Mouse (Mus musculus) B cell, adult 2 months (primary cell): ENCODE results near the gene Tnfaip3.

Experiments
- DNase-seq, 2 experiments: peaks; one replicate each; pipeline ENCODE4 v3.0.0; 2022

The Tnfaip3 gene

DNA sequence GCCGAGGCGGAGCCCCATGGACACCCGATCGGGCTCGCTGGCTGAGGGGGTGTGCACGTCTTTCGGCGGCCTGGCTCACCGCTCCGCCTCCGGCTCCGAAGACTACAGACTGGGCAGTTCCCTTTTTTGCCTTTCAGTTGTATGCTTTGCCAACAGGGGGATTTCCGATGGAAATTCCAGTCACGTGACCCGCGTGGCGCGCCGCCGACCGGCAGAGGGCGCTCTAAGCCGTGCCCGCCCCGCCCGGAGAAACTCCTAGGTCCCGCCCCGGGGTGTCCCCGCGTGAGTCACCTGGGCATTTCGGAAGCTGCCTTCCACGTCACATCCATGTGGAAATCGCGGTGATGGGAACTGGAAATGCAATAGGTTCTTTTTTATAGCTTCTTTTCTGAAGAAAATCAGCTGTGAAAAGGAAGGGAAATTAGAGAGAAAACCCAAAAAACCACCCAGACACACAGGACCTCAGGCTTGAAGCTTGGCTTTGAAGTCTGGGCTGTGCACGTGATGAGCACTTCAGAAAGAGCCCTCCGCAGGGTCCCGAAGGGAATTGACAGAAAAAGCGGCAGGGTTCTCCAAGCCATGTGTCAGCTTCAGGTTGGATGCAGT is at the start of gene Tnfaip3:
TSS of gene Tnfaip3 (minus strand) at position 401 of the 606 bp plus-strand sequence.
- peak; percentile 99 for DNase-seq

DNA sequence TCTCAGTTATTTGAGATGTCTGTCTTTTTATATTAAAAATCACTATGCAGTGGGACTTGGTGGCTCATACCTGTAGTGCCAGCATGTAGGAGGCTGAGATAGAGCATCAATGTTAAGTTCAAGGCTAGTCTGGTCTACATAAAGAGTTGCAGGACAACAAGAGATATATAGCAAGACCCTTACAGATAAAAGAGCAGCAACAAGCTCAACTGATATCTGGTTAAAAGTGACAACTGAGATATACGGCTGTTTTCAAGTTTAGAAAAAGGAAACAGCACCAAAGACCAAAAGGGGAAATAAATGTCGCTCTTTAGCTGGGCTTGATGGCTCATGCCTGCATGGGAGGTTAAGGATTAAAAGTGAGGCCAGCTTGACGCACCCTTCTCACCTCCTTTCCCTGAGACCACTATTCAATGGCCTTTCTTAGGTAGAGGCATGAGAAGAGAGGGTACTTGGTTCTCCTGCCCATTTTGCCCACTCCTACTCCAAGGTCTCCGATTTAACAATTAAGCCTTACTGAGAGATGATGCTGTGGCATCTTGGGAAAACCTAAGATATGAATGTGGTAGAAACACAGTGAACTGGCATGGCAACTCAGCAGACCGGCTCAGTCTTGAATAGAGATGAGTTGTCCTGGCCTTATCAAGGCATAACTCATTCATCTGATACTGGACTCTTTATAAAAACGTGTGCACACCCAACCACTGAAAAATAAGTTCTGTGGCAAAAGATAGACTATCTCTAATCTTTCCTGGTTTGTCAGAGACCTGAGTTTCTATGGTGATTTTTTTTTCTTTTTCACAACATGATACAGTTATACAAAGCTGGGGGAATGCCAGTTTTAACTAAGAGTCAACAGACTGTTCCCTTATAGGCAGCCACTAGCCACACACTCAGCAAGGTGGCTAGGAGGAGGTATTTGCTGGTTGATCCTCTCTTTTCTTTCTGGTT is 49.5 kb upstream of the Tnfaip3 start:
- DNase-seq, result peak; percentile 45 to 51

DNA sequence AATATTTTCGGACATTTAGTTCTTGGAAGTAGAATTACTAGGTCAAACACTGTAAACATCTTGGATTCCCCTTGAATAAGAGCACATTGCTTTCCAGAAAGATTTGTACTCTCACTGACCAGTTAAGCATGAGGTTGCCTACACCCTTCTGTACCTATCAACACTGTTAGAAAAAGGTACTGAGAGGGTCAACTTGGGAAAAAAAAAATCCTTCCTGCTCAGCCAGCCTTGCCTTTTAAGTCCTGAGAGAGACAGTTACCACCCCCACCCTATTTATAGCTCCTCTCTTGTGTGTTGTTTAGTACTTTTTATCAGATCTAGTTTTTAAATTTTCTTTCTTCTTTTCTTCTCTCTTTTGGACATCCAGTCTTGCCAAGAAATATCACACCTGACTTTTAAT is 48.2 kb upstream of the Tnfaip3 start:
- peak; percentile 16 to 18 for DNase-seq

DNA sequence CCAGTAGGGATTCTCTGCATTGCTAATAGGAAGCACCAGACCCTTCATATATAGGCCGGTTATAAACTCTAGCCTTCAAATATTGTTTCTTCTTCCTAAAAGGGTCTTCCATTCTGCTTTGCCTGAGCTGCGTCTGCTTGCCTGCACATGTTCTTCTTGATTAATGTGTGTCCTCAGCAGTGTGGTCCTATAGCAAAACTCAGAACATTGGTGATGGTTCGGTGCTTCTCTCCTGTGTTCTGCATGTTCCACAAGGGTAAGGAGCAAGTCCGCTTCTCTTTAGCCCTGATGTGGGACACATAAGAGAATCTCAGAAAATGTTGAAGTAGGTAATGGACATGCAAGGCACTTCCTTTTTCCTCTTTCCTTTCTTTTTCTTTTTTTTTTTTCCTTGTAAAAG is 47.8 kb upstream of the Tnfaip3 start:
- peak in 1 of 2 experiments; percentile 40 for DNase-seq

DNA sequence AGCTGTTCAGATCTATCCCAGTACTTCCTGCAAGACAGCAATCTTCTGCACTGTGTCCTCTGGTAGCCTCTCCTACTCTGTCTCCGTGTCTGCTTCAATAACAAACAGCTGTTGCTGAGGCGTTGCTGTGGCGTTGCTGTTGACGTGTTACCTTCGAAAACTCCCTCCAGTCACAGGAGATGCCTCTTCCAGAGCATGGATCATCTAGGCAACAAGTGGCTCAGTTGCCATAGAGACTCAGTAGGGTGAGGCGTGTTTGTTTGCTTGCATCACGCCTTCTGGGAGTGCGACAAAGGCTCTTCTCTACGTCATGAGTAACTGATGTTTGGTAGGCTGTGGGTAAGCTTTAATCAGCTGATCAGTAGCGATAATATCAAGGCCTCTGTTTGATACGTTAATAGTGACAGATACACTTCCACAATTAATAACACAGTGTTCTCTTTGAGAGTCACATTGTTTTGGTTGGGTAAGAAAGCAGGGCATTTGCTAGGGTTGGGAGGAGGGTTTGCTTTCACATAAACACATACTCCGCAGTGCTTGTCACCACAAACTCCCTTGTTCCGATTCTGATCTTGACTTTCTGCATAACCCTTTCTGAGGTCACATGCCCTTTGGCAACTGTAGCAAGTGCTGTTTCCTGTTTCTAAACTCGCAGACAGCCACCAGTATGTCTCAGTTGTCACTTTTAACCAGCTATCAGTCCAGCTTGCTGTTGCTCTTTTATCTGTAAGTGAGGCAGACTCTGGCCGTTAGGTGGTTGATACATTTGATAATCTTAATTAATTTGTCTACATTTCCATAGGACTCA is 46.8 kb upstream of the Tnfaip3 start:
- peak; percentile 78 to 84 for DNase-seq

DNA sequence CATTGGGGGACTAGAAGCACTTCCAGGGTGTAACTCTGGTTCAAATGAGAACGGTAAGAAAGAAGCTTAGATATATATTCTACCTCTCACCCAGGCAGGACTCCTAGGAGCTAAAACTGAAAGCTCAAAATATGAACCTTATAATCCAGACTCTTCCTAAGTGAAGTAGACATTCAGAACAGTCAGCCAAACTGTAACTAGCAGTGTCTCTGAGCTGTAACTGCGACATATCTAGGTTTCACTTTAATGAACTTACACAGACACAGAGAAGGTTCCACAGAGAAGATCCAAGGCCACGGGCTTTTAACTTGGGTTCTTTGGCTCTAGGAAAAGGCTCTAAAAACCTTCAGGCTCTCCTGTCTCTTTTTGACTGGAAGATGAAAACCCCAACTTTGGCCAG is 45.7 kb upstream of the Tnfaip3 start:
- DNase-seq, result no peak

DNA sequence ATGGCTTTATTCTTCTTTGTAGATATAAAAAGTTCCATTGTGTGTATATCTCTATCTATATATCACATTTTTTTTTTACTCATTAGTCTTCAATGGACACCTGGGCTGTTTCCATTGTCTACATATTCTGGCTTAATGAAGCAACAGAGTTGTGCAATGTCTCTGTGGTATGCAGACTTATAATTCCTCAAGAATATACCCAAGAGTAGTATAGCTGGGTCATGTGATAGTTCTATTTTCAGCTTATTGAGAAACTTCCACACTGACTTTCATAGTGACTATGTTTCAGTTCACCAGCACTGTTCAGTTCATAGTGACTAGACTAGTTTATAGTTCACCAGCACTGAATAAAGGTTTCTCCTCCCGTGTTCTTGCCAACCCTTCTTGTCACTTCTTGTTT is 38.1 kb upstream of the Tnfaip3 start:
- no peak for DNase-seq

DNA sequence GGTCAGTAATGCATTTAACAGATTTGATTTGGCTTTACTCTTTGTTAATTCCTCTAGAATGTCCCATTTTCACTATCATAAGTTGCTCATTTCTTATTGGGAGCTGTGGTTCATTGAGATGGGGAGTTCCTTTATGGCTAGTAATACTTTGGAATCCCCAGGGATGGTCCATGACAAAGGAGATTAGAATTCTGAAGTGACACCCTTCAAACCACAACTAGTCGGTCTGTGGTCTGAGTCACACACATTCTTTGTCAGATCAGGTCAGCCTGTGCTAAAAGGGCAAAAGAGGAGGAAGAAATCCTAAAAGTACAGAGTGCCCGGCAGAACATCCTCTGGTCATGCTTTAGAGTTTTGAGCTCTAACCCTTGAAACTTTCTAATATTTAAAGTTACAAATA is 30.5 kb upstream of the Tnfaip3 start:
- DNase-seq, result no peak

DNA sequence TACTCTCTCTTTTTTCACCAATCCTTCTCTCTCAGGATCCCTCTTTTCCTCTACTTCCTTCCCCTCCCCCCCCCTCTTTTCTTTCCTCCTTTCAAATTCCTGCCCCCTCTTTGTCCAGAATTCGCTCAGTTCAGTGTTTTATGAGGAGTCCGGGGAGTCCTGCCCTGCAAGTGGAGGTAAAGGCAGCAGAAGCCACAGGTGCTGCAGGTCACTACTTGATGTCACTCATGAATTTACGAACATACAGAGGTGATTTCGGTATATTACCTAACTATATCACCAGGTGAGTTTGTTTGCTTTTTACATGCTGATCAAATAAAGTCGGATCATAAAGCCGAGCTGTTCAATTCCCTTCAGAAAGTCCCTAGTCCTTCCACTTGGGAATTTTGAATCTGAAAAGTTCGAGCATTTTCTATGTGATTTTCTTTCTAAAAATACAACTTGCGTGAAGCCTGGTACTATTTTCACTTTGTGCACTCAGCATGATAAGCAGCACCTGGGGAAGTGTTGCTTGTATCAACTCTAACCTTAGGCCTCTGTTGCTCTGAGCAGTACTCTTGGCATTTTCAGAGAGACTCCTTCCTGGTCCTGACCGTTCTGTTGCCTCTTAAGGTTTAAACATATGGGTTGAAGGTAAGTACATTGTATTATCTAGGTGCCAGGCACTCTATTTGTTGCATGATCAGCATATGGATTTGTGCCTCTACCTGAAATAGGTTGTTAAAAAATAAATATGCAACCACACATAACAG is 29.5 kb upstream of the Tnfaip3 start:
- DNase-seq, result no peak

DNA sequence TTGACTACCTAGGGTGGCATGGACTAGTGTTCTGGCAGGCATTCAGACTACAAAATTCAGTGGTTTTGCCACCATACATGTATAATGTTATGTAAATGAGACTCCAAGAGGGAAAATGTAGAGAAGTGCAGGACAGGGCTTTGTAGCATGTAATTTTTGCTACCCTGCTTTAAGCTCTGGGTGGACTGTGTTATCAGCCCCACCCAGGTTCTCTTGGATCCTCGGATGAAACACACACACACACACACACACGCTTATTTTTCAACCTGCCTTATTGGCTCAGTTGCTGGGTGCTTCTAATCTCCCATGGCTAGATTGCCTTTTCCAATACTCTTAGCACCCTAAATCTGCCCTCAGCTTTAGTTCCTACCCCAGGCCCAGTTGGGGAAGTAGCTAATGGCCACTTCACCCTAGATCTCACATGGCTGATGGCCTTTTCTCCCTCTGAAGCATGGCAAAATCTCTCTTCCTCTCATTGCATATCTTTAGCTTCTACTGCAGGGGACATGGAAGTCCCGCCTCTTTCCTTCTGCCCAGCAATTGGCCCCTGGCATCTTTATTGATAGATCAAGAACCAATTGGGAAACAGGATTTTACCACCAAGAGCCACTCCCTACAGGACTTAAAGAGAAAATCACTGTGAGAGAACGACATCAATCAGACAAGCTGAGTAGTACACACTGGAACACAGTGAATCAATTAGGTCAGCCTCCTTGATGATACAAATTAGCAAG is 28.2 kb upstream of the Tnfaip3 start:
- peak; percentile 46 to 52 for DNase-seq

DNA sequence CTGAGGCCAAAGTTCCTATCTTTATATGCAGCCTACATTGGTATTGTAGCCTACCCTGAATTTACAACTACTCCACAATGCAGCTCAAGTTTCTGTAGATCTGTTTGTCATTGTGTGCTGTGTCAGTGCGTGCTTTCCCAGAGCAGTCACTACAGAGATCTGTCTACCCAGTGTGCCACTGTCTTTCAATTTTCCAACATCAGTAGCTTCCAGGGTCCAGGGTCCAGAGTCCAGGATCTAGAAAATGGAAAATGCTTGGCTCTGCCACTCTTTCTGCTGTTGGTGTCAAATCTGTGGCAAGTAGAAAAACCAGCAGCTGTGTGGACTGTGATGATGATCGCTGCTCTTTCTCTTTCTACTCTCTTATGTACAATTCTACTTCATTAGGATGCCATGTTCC is 24.7 kb upstream of the Tnfaip3 start:
- no peak for DNase-seq

DNA sequence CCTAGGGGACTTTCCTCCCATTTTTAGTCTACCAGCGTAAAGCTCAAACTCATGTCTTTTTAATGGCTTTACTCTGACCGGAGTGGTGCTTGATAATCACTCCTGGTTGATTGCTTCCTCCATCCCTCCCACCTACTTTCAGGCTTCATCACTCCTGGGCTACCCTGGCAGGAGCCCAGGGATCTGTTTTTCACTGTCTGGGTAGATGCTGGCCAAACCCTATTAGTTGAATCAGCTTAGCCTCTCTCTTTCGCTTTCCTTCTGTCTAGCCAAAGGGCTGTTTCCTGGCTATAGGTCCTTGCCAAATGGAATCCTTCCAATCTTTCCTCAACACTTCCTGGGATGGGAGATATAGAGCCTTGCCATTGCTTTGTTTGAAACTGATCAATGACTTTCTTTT is 19.3 kb upstream of the Tnfaip3 start:
- no peak for DNase-seq

DNA sequence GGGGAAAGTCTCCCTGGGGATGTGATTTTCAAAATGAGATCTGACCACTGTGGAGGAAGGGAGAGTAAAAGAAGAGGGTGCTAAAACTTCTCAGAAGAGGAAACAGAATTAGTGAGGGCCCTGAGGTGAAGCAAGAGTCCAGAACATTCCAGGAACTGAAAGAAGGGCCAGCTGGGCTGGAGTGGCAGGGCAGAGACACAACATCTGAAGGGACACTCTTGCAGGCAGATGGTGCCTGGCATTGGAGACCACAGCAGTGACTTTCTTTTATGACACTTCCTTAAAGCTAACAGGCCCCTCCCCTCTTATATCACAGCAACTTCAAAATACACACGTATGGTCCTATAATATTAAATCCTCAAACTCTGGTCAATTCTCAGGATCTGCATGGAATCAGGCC is 18.2 kb upstream of the Tnfaip3 start:
- no peak for DNase-seq

DNA sequence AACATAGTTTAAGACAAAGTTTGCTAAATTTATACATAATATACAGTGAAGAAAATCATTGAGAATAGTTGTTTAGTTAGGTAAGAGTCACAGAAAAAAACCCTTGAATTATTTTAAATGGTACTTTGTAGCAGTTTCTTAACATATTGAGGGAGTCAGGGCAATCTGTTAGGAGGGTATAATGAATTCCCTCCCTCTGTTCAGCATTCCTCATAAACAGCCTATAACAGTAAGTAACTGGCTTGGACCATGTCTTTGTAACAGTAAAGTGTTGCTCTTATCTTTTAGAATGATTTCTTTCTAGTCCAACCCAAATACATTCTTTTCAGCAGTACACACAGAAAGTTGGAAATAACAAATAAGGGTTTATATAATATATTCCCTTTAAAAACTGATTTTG is 16.4 kb upstream of the Tnfaip3 start:
- DNase-seq, result no peak

DNA sequence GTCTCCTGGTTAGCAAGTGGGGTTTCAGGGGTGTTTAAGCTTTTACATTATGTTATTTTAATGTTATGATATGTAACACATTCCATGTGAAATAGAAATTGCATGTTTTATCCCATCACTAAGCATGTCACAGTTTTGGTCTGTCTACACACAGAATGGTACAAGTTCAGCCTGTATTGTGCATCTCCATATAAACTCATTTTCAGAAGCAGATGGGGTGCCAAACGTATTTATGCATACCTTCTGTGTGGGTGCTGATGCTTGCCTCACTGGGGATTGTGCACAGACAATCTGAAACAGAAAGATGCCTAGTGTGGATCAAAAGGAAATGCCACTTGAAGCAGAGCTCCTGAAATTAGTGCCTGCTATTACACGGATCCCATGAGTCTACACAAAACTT is 15.2 kb upstream of the Tnfaip3 start:
- DNase-seq, result no peak

DNA sequence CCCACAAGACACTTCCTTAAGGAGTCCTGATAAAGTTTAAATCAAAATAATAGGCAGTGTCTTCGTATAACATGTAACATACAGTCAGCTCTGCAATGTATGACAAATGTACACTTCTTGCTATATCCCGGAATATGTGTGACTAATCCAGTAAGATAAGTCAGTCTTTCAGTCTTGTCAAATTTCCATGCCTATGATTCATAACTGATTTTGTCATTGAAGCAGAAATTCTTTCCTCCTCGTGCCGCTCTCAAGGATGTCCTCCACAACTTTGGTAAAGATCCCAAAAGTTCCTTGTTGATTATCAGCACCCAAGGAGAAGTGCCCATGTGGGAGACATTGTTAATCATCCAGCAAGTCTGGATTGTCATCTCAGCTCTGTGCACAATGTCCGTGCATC is 11.3 kb upstream of the Tnfaip3 start:
- no peak for DNase-seq

DNA sequence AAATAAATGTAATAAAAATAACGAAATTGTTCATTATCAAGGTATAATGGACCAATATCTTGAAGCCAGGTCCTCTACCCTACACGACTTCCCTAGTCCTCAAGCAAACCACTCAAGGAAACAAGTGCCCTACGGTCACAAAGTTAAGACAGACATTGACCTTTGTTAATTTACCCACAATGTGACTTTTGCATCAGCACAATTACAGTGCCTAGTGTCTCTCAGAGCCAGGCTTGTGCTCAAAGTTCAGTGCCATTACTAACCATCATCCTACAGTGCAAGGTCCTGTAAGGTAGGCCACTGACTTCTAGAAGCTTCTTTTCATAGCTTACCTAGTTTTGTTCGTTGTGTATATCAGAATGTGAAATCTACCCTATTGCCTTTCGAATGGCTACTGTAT is 8.9 kb upstream of the Tnfaip3 start:
- no peak for DNase-seq

DNA sequence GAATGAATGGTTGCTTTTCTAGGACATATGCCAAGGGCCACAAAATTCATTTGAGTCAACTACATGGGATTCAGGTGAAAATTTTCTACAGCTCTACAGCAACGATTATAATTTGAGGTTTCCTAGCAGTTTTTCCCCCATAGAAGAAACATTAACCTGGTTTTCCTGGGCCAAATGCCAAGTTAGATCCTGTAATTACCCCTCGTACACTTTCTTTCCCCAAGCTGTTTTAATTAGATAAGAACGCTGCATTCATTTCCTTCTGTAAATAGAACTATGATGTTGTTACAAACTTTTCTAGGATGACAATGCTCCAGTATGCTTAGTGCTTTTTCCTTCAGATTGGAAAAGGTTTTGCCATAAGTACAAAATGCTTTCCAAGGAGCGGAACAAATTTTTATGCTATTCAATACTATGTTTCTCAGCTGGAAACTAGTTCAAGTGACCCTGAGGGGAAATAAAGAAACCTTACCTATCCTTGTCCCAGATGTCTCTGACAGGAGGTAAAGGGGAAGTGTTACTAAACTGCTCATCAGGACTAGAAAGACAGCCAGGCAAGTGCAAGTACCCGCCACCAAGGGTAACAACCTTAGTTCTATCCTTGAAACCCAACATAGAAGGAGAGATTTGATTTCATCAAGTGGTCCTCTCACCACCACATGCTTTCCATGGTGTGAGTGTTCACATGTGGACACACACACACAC is 8.3 kb upstream of the Tnfaip3 start:
- no peak for DNase-seq

DNA sequence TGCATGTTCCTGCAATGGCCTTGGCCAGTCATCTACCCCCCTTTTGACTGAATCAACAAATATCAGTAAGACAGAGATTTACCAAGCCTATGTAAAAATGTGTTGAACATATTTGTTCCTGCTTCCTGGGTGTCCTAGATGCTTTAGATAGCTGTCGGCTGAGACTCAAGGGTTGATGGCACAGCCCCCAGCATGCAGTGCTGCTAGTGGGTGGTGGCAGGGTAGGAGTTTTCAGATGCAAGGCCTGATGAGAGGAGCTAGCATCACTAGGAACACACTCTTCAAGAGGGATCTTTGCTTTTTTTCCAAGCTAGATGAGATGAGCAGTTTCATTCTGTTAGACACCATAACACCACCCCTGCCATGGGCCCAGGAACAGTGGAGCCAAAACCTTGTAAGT is 6.8 kb upstream of the Tnfaip3 start:
- no peak for DNase-seq

DNA sequence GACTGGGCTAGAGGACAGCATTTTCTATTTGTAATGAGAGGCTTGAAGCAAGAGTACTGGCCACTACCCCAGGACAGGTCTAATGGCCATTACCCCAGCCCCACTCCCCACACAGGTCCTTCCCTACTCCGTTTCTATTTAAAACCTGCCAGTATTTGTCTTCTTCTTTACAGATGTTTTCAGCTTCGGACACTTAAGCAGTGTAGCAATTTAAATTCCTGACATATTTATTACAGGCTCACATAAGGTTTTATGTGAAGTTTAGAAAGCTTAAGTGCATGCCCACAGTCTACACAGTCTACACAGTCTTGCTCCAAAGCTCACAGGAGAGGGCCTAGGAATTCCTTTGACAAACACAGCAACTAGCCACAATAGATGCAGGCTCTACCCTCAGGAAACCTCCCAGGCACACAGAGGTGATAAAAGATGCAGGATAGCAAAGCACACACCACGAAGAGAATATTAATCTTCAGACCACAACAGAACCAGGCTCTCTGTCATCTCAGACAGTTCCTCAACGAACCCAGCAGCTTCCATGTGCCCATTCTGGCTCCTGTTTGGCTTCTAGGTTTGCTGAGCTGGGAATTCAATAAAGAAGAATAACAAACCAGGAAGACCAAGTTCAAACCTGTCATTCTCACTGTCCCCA is 1.5 kb upstream of the Tnfaip3 start:
- no peak for DNase-seq
